Comparison of ENCODE assay signal across 9 mouse cellular contexts in genomic region chr17:37047332-37047976, GRCm38 (mm10). TPM values are rescaled to one million over a fixed set of nuclear protein-coding genes. Genes with fewer than 3 reads are reported as not detected.
DNase-seq lines count a peak whose midpoint lies in the region; TF ChIP-seq lines count a peak whose summit lies in the region.
"Had no signal": no experiment of that assay in that cellular context is flagged by ENCODE, and none has a peak within 500 bp of the region (broad histone marks: within the 10 kb centered on the region; RNA-seq: fewer than 3 reads in every experiment).

No protein-coding gene starts in this region.

- intact Hi-C loops in heart, adult 2 months (cut with DNase I), result loop anchor here (2.0 to 5.0 kb wide), 4 partner anchors 51 to 210 kb away; partner anchors contain the start of genes Trim26, Trim40, Znrd1 and Znrd1as

- no peak for TF ChIP-seq POLR2A in heart, adult 2 months (IDR thresholded peaks at IDR 0.05; ENCODE audit: insufficient read depth, low read depth, low read length)
- TF ChIP-seq POLR2A in embryonic fibroblast, embryonic 13.5 days (IDR thresholded peaks at IDR 0.05; ENCODE audit: low read depth, low read length), result no peak

- no peak overlapping the region for H3K27ac ChIP-seq in heart, embryonic 10.5 days
- no peak overlapping the region for H3K27ac ChIP-seq in heart, adult 2 months
- no peak overlapping the region for H3K27ac ChIP-seq in embryonic fibroblast, embryonic 13.5 days (ENCODE audit: insufficient read depth, low read length)
- H3K27ac ChIP-seq in midbrain, embryonic 10.5 days (replicated peaks), result no peak overlapping the region; the same call in 1 of the 2 replicates

- H3K4me3 ChIP-seq in heart, embryonic 10.5 days, result peak overlapping the region; percentile 96
- no peak overlapping the region for H3K4me3 ChIP-seq in heart, adult 2 months
- peak overlapping the region; percentile 95 for H3K4me3 ChIP-seq in E14TG2a.4 (replicated peaks; ENCODE audit: low read length)
- peak overlapping the region; percentile 81 for H3K4me3 ChIP-seq in embryonic fibroblast, embryonic 13.5 days (ENCODE audit: insufficient read depth, low read length)
- H3K4me3 ChIP-seq in midbrain, embryonic 10.5 days, result peak overlapping the region; percentile 92

- H3K9ac ChIP-seq in heart, adult 2 months (ENCODE audit: low read depth, low read length), result no peak overlapping the region

- peaks cover 38% of the 10 kb centered on the region for H3K4me1 ChIP-seq in heart, embryonic 10.5 days
- H3K4me1 ChIP-seq in heart, adult 2 months (ENCODE audit: control insufficient read depth, insufficient read depth, low read length), result 0 out of 2 replicates have a peak, but pooled peaks cover 2% of the 10 kb centered on the region
- H3K4me1 ChIP-seq in E14TG2a.4 (replicated peaks; ENCODE audit: low read depth, low read length), result peaks cover 76% of the 10 kb centered on the region
- H3K4me1 ChIP-seq in embryonic fibroblast, embryonic 13.5 days (ENCODE audit: control insufficient read depth, insufficient read depth, low read length), result peaks cover 2% of the 10 kb centered on the region
- peaks cover 63% of the 10 kb centered on the region for H3K4me1 ChIP-seq in midbrain, embryonic 10.5 days

- no peak for DNase-seq in heart, embryonic 10.5 days (ENCODE audit: low spot score)
- no peak for DNase-seq in heart, adult 2 months
- DNase-seq in midbrain, embryonic 10.5 days (ENCODE audit: low spot score), result peak; percentile 15
- DNase-seq in testis, postnatal 14 days (ENCODE audit: low spot score), result no peak
- no peak for DNase-seq in layer of hippocampus, postnatal 10 days (ENCODE audit: low spot score in 2 of 2)
- no peak for DNase-seq in embryo, embryonic 10.5 days (ENCODE audit: low spot score)

- TF ChIP-seq CTCF in heart, adult 2 months (IDR thresholded peaks at IDR 0.05), result no peak
- no peak for TF ChIP-seq CTCF in E14TG2a.4 (conservative IDR thresholded peaks at IDR 0.05; ENCODE audit: low read length)
- TF ChIP-seq CTCF in embryonic fibroblast, embryonic 13.5 days (IDR thresholded peaks at IDR 0.05; ENCODE audit: borderline replicate concordance, insufficient read depth, low read length), result no peak

- H3K27me3 ChIP-seq in heart, embryonic 10.5 days (ENCODE audit: insufficient read depth, poor library complexity, severe bottlenecking), result peaks cover 27% of the 10 kb centered on the region
- H3K27me3 ChIP-seq in heart, adult 2 months (ENCODE audit: control insufficient read depth, insufficient read depth, low read length), result 0 out of 2 replicates have a peak, but pooled peaks cover 2% of the 10 kb centered on the region
- 0 out of 2 replicates have a peak, but pooled peaks cover 2% of the 10 kb centered on the region for H3K27me3 ChIP-seq in E14TG2a.4 (ENCODE audit: insufficient read depth, low read length)
- H3K27me3 ChIP-seq in midbrain, embryonic 10.5 days (ENCODE audit: low read depth, poor library complexity, severe bottlenecking), result peaks cover 32% of the 10 kb centered on the region

- H3K9me3 ChIP-seq in heart, embryonic 10.5 days, result no peaks in the 10 kb centered on the region
- H3K9me3 ChIP-seq in E14TG2a.4 (ENCODE audit: low read length), result no peaks in the 10 kb centered on the region
- H3K9me3 ChIP-seq in midbrain, embryonic 10.5 days (replicated peaks), result no peaks in the 10 kb centered on the region

- H3K36me3 ChIP-seq in heart, embryonic 10.5 days, result no peaks in the 10 kb centered on the region
- no peaks in the 10 kb centered on the region for H3K36me3 ChIP-seq in heart, adult 2 months (ENCODE audit: control insufficient read depth, insufficient read depth, low read length)
- peaks cover 40% of the 10 kb centered on the region for H3K36me3 ChIP-seq in E14TG2a.4 (ENCODE audit: insufficient read depth, low read length)
- H3K36me3 ChIP-seq in midbrain, embryonic 10.5 days, result no peaks in the 10 kb centered on the region

- 20% methylated on average over 19 of the region's 19 CpGs for WGBS in heart, embryonic 10.5 days
- 69% methylated on average over 19 of the region's 19 CpGs for WGBS in heart, adult 2 months
- 12% methylated on average over 19 of the region's 19 CpGs for WGBS in midbrain, embryonic 10.5 days

- H3K79me2 ChIP-seq in heart, adult 2 months (replicated peaks; ENCODE audit: control insufficient read depth, insufficient read depth, low read length), result no peaks in the 10 kb centered on the region

- TF ChIP-seq EP300 in heart, adult 2 months (IDR thresholded peaks at IDR 0.05; ENCODE audit: insufficient read depth, low read depth, low read length), result no peak

RNA-seq across cellular contexts. Expression of gene Gabbr1, which starts 1.7 kb away (rescaled TPM):
- 5.8 and 9.6 TPM in 2 replicates for polyA plus RNA-seq in heart, embryonic 10.5 days (2016; fragmentation: Nextera tagmentation; extraction: Ambion mirVana)
- 1 to 10 TPM; 6.5 to 6.7 TPM for total RNA-seq in heart, adult 2 months (2021)
- polyA plus RNA-seq in heart, adult 2 months (2012; rRNA removed), result 15.5 and 17.4 TPM in 2 replicates
- polyA plus RNA-seq in embryonic fibroblast, embryonic 13.5 days (2011; ENCODE audit: insufficient read length, low read depth, missing spikeins), result 49.1 and 56.8 TPM in 2 replicates
- polyA plus RNA-seq in midbrain, embryonic 10.5 days (2016; fragmentation: Nextera tagmentation; extraction: Ambion mirVana), result 7.9 and 12.2 TPM in 2 replicates
- total RNA-seq in layer of hippocampus, postnatal 10 days (2021), result 100 to 1,000 TPM; 594 to 649 TPM

RNA-seq across cellular contexts. Expression of gene Mog, which starts 24.3 kb away (rescaled TPM):
- 0.10 and 0.14 TPM in 2 replicates for polyA plus RNA-seq in heart, embryonic 10.5 days (2016; fragmentation: Nextera tagmentation; extraction: Ambion mirVana)
- total RNA-seq in heart, adult 2 months (2021), result not detected
- polyA plus RNA-seq in heart, adult 2 months (2012; rRNA removed), result 0.09 TPM in 1 of 2 replicates, not detected in the other
- not detected in 2 replicates for polyA plus RNA-seq in embryonic fibroblast, embryonic 13.5 days (2011; ENCODE audit: insufficient read length, low read depth, missing spikeins)
- 0.10 and 0.15 TPM in 2 replicates for polyA plus RNA-seq in midbrain, embryonic 10.5 days (2016; fragmentation: Nextera tagmentation; extraction: Ambion mirVana)
- 1 to 10 TPM; 3.2 to 4.3 TPM for total RNA-seq in layer of hippocampus, postnatal 10 days (2021)
- polyA plus RNA-seq: gonadal fat pad, adult 2 months had no signal

RNA-seq across cellular contexts. Expression of gene Olfr90, which starts 40.8 kb away (rescaled TPM):
- polyA plus RNA-seq in heart, embryonic 10.5 days (2016; fragmentation: Nextera tagmentation; extraction: Ambion mirVana), result not detected in 2 replicates
- not detected for total RNA-seq in heart, adult 2 months (2021)
- not detected in 2 replicates for polyA plus RNA-seq in heart, adult 2 months (2012; rRNA removed)
- not detected in 2 replicates for polyA plus RNA-seq in embryonic fibroblast, embryonic 13.5 days (2011; ENCODE audit: insufficient read length, low read depth, missing spikeins)
- 0.17 TPM in 1 of 2 replicates, not detected in the other for polyA plus RNA-seq in midbrain, embryonic 10.5 days (2016; fragmentation: Nextera tagmentation; extraction: Ambion mirVana)
- not detected for total RNA-seq in layer of hippocampus, postnatal 10 days (2021)
- polyA plus RNA-seq: gonadal fat pad, adult 2 months had no signal

RNA-seq across cellular contexts. Expression of gene Zfp57, which starts 46.5 kb away (rescaled TPM):
- polyA plus RNA-seq in heart, embryonic 10.5 days (2016; fragmentation: Nextera tagmentation; extraction: Ambion mirVana), result 65.9 and 84.5 TPM in 2 replicates
- 1 to 10 TPM in 1 of 2 experiments, under 1 TPM in 1; 0.94 to 1.4 TPM for total RNA-seq in heart, adult 2 months (2021)
- 2.3 and 4.3 TPM in 2 replicates for polyA plus RNA-seq in heart, adult 2 months (2012; rRNA removed)
- polyA plus RNA-seq in embryonic fibroblast, embryonic 13.5 days (2011; ENCODE audit: insufficient read length, low read depth, missing spikeins), result 67.2 and 80.0 TPM in 2 replicates
- 61.6 and 87.8 TPM in 2 replicates for polyA plus RNA-seq in midbrain, embryonic 10.5 days (2016; fragmentation: Nextera tagmentation; extraction: Ambion mirVana)
- total RNA-seq in layer of hippocampus, postnatal 10 days (2021), result 10 to 100 TPM; 73.3 to 83.7 TPM

RNA-seq across cellular contexts. Expression of gene Olfr91, which starts 50.6 kb away (rescaled TPM):
- 0.15 TPM in 1 of 2 replicates, not detected in the other for polyA plus RNA-seq in heart, embryonic 10.5 days (2016; fragmentation: Nextera tagmentation; extraction: Ambion mirVana)
- not detected for total RNA-seq in heart, adult 2 months (2021)
- polyA plus RNA-seq in heart, adult 2 months (2012; rRNA removed), result not detected in 2 replicates
- polyA plus RNA-seq in embryonic fibroblast, embryonic 13.5 days (2011; ENCODE audit: insufficient read length, low read depth, missing spikeins), result not detected in 2 replicates
- polyA plus RNA-seq in midbrain, embryonic 10.5 days (2016; fragmentation: Nextera tagmentation; extraction: Ambion mirVana), result not detected in 2 replicates
- total RNA-seq in layer of hippocampus, postnatal 10 days (2021), result not detected
- polyA plus RNA-seq: gonadal fat pad, adult 2 months had no signal
